ENCODE assay signal across 8 mouse cellular contexts in the genomic region with DNA sequence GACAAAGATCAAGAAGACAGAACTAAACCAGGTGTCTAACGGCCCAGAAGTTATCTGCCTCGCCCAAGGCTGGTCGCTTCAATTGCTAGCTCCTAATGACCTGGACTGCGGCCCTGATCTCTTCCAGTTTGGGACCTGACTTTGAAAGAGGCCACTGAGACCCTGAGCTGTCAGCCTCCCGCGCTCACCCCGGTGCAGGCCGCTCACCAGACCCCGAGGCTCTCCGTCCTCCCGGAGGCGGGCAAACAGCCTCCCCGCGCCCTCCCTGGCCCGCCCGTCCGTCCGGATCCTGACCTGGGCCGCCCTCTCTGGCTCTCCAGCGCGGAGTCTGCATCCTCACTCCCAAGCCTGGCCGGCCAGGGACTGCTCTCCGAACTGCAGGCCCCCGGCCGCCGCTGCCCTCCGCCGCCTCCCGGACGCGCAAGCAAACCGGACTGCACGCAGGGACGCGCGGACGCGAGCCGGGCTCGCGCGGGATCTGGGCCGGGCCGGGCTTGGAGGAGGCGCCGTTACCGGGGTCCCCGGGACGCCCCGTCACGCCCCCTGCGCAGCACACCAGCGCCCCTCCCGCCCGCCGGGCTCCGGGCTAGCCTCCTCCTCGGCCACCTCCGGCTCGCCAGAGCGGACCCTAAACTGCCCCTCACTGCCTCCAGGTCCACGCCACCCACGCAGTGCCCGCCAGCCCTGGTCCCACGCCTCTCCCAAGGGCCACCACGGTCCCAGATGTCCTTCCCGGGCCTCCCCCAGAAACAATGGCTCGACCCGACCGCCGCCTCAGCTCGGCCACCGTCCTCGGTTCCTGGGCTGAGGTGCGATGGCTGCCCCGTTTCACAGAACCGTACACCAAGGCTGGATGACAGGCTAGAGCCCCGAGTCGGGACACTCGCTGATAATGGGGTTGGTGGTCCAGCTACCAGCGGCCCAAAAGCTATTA. TPM values are rescaled to one million over a fixed set of nuclear protein-coding genes. Genes with fewer than 3 reads are reported as not detected.
A peak's percentile ranks its signal among the peaks of the same experiment; 100 is the strongest.
DNase-seq lines count a peak whose midpoint lies in the region; ATAC-seq lines count a peak whose summit lies in the region.

No protein-coding gene starts in this region.

- peaks cover 2% of the 10 kb centered on the region; the same call in 1 of the 2 replicates for H3K9me3 ChIP-seq in erythroblast, embryonic 14.5 days (ENCODE audit: control insufficient read depth, low read length)
- H3K9me3 ChIP-seq in embryonic facial prominence, embryonic 15.5 days (replicated peaks): no peaks in the 10 kb centered on the region
- no peaks in the 10 kb centered on the region for H3K9me3 ChIP-seq in heart, embryonic 12.5 days (replicated peaks)
- H3K9me3 ChIP-seq in kidney, embryonic 16.5 days (ENCODE audit: low read length): no peaks in the 10 kb centered on the region
- H3K9me3 ChIP-seq in liver, embryonic 12.5 days (replicated peaks): no peaks in the 10 kb centered on the region
- no peaks in the 10 kb centered on the region for H3K9me3 ChIP-seq in stomach, embryonic 15.5 days

- H3K4me1 ChIP-seq in erythroblast, embryonic 14.5 days (ENCODE audit: control insufficient read depth): peaks cover 9% of the 10 kb centered on the region
- H3K4me1 ChIP-seq in embryonic facial prominence, embryonic 15.5 days: peaks cover 51% of the 10 kb centered on the region
- peaks cover 54% of the 10 kb centered on the region for H3K4me1 ChIP-seq in heart, embryonic 12.5 days (replicated peaks)
- H3K4me1 ChIP-seq in kidney, embryonic 16.5 days (ENCODE audit: insufficient read depth, low read length): peaks cover 36% of the 10 kb centered on the region
- H3K4me1 ChIP-seq in liver, embryonic 12.5 days: peaks cover 49% of the 10 kb centered on the region
- peaks cover 30% of the 10 kb centered on the region for H3K4me1 ChIP-seq in stomach, embryonic 15.5 days

- WGBS in embryonic facial prominence, embryonic 15.5 days: under 1% methylated on average over 77 of the region's 81 CpGs
- WGBS in heart, embryonic 12.5 days: under 1% methylated on average over 79 of the region's 81 CpGs
- under 1% methylated on average over 61 of the region's 81 CpGs for WGBS in kidney, embryonic 16.5 days
- under 1% methylated on average over 74 of the region's 81 CpGs for WGBS in liver, embryonic 12.5 days (ENCODE audit: insufficient replicate concordance)
- under 1% methylated on average over 76 of the region's 81 CpGs for WGBS in stomach, embryonic 15.5 days

- peak; percentile 59 for DNase-seq in naive thymus-derived CD4-positive, alpha-beta T cell, adult 2 months (ENCODE audit: low read depth)

- peaks cover 69% of the 10 kb centered on the region for H3K27me3 ChIP-seq in erythroblast, embryonic 14.5 days (ENCODE audit: control insufficient read depth)
- no peaks in the 10 kb centered on the region for H3K27me3 ChIP-seq in embryonic facial prominence, embryonic 15.5 days
- no peaks in the 10 kb centered on the region for H3K27me3 ChIP-seq in heart, embryonic 12.5 days (replicated peaks)
- H3K27me3 ChIP-seq in kidney, embryonic 16.5 days (ENCODE audit: insufficient read depth, low read length): no peaks in the 10 kb centered on the region
- H3K27me3 ChIP-seq in liver, embryonic 12.5 days (replicated peaks): peaks cover 77% of the 10 kb centered on the region
- no peaks in the 10 kb centered on the region for H3K27me3 ChIP-seq in stomach, embryonic 15.5 days (replicated peaks)

- peak overlapping the region; percentile 89 for H3K4me2 ChIP-seq in embryonic facial prominence, embryonic 15.5 days (replicated peaks)
- H3K4me2 ChIP-seq in heart, embryonic 12.5 days: peak overlapping the region; percentile 92
- H3K4me2 ChIP-seq in kidney, embryonic 16.5 days (replicated peaks; ENCODE audit: low read depth, low read length): peak overlapping the region; percentile 64
- peak overlapping the region; percentile 78 for H3K4me2 ChIP-seq in liver, embryonic 12.5 days
- peak overlapping the region; percentile 89 for H3K4me2 ChIP-seq in stomach, embryonic 15.5 days

- H3K27ac ChIP-seq in embryonic facial prominence, embryonic 15.5 days (replicated peaks): peak overlapping the region; percentile 98
- H3K27ac ChIP-seq in heart, embryonic 12.5 days (ENCODE audit: poor library complexity, severe bottlenecking): peak overlapping the region; percentile 97
- H3K27ac ChIP-seq in kidney, embryonic 16.5 days (ENCODE audit: low read length): peak overlapping the region; percentile 97
- peak overlapping the region; percentile 36; the same call in 1 of the 2 replicates for H3K27ac ChIP-seq in liver, embryonic 12.5 days
- H3K27ac ChIP-seq in stomach, embryonic 15.5 days: peak overlapping the region; percentile 93

- H3K36me3 ChIP-seq in erythroblast, embryonic 14.5 days (ENCODE audit: control insufficient read depth): no peaks in the 10 kb centered on the region
- H3K36me3 ChIP-seq in embryonic facial prominence, embryonic 15.5 days: no peaks in the 10 kb centered on the region
- no peaks in the 10 kb centered on the region for H3K36me3 ChIP-seq in heart, embryonic 12.5 days
- no peaks in the 10 kb centered on the region for H3K36me3 ChIP-seq in kidney, embryonic 16.5 days (ENCODE audit: insufficient read depth, low read length)
- H3K36me3 ChIP-seq in liver, embryonic 12.5 days: no peaks in the 10 kb centered on the region
- H3K36me3 ChIP-seq in stomach, embryonic 15.5 days: no peaks in the 10 kb centered on the region

- no peak for ATAC-seq in erythroblast, adult 5-6 weeks (replicated peaks; ENCODE audit: low FRiP score, poor library complexity, severe bottlenecking)
- ATAC-seq in embryonic facial prominence, embryonic 15.5 days (ENCODE audit: insufficient number of reproducible peaks, low FRiP score, low TSS enrichment, low read depth): peak; percentile 63
- peak; percentile 56 for ATAC-seq in heart, embryonic 12.5 days (ENCODE audit: insufficient number of reproducible peaks, low FRiP score)
- peak; percentile 47 for ATAC-seq in kidney, embryonic 16.5 days (ENCODE audit: low FRiP score, low TSS enrichment)
- peak; percentile 44 for ATAC-seq in liver, embryonic 12.5 days
- peak; percentile 45 for ATAC-seq in stomach, embryonic 15.5 days (ENCODE audit: insufficient read depth, low FRiP score, low read depth)

- peak overlapping the region; percentile 57 for H3K4me3 ChIP-seq in erythroblast, embryonic 14.5 days (replicated peaks)
- H3K4me3 ChIP-seq in embryonic facial prominence, embryonic 15.5 days (replicated peaks): peak overlapping the region; percentile 78
- H3K4me3 ChIP-seq in heart, embryonic 12.5 days: peak overlapping the region; percentile 81
- peak overlapping the region; percentile 92 for H3K4me3 ChIP-seq in kidney, embryonic 16.5 days (ENCODE audit: low read length)
- H3K4me3 ChIP-seq in liver, embryonic 12.5 days: peak overlapping the region; percentile 66
- peak overlapping the region; percentile 91 for H3K4me3 ChIP-seq in stomach, embryonic 15.5 days (replicated peaks)

- peak overlapping the region; percentile 94 for H3K9ac ChIP-seq in embryonic facial prominence, embryonic 15.5 days
- H3K9ac ChIP-seq in heart, embryonic 12.5 days: peak overlapping the region; percentile 98
- peak overlapping the region; percentile 95 for H3K9ac ChIP-seq in kidney, embryonic 16.5 days (replicated peaks; ENCODE audit: low read length)
- H3K9ac ChIP-seq in liver, embryonic 12.5 days: peak overlapping the region; percentile 72
- H3K9ac ChIP-seq in stomach, embryonic 15.5 days: peak overlapping the region; percentile 92

RNA-seq across cellular contexts. Expression of a gene that starts 1.4 kb away (rescaled TPM):
- polyA plus RNA-seq in erythroblast, embryonic 14.5 days (2012): 0.03 TPM in 2 replicates
- total RNA-seq in erythroblast, adult 5-6 weeks (2015; ENCODE audit: low replicate concordance): 14.0 and 18.1 TPM in 2 replicates
- total RNA-seq in erythroblast, adult 5-6 weeks (2017; ENCODE audit: low replicate concordance): 2.4 and 6.2 TPM in 2 replicates
- polyA plus RNA-seq in embryonic facial prominence, embryonic 15.5 days (2015; fragmentation: Nextera tagmentation; extraction: Ambion mirVana): 45.3 and 54.5 TPM in 2 replicates
- 18.6 and 23.2 TPM in 2 replicates for polyA plus RNA-seq in heart, embryonic 12.5 days (2016; fragmentation: Nextera tagmentation; extraction: Ambion mirVana)
- 24.3 and 27.8 TPM in 2 replicates for polyA plus RNA-seq in kidney, embryonic 16.5 days (2015; fragmentation: Nextera tagmentation; extraction: Ambion mirVana)
- polyA plus RNA-seq in liver, embryonic 12.5 days (2016; fragmentation: Nextera tagmentation; extraction: Ambion mirVana): 5.2 and 5.6 TPM in 2 replicates
- 20.9 and 26.7 TPM in 2 replicates for polyA plus RNA-seq in stomach, embryonic 15.5 days (2015; fragmentation: Nextera tagmentation; extraction: Ambion mirVana)

Comparison
In these comparisons a context has a peak if more than half of its experiments do, and no peak if none do; other contexts are left out.
1. H3K27ac ChIP-seq: peak in every context shown above with its lines; median percentile 98 in embryonic facial prominence, embryonic 15.5 days; 97 in heart, embryonic 12.5 days; 97 in kidney, embryonic 16.5 days; 93 in stomach, embryonic 15.5 days; 36 in liver, embryonic 12.5 days.